Mouse (Mus musculus): ENCODE results near the gene Gm16253.
"Not testable (repeated sequence)": the region's sequence is repeated elsewhere in the genome, so short reads cannot be mapped to it uniquely, and the experiment has no call there.

The Gm16253 gene

DNA sequence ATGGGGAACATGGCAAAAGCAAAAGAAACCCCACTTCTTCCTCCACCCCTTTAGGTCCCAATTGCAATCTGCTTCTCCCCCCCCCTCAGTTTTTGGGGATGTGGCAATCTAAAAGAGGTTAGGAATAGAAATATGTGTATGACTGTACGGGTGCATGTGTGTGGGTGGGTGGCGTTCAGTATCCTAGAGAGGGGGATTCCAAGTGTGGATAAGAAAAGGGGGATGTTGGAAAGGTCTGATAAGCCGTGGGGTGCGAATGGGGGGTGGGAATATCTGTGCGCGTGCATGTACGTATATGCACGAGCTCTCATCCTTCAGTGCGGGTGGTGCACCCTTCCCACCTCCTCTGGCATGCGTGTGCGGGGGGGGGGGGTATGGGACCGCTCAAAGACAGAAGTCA is 20.1 kb downstream of the Gm16253 start:
- no peak for ATAC-seq (ENCODE audit: insufficient number of reproducible peaks, low FRiP score, low TSS enrichment)

DNA sequence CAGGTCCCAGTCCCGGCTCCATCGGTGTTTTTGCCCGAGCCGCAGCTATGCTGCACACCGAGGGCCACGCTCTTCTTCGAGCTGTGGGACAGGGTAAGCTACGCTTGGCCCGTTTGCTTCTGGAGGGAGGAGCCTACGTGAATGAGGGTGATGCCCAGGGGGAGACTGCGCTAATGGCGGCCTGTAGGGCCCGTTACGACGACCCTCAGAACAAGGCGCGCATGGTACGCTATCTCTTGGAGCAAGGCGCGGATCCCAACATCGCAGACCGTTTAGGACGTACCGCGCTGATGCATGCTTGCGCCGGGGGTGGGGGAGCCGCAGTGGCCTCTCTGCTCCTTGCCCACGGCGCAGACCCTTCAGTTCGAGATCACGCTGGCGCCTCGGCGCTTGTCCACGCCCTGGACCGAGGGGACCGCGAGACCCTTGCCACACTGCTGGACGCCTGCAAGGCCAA is 20.7 kb downstream of the Gm16253 start:
- ATAC-seq (ENCODE audit: insufficient number of reproducible peaks, low FRiP score, low TSS enrichment), result no peak

DNA sequence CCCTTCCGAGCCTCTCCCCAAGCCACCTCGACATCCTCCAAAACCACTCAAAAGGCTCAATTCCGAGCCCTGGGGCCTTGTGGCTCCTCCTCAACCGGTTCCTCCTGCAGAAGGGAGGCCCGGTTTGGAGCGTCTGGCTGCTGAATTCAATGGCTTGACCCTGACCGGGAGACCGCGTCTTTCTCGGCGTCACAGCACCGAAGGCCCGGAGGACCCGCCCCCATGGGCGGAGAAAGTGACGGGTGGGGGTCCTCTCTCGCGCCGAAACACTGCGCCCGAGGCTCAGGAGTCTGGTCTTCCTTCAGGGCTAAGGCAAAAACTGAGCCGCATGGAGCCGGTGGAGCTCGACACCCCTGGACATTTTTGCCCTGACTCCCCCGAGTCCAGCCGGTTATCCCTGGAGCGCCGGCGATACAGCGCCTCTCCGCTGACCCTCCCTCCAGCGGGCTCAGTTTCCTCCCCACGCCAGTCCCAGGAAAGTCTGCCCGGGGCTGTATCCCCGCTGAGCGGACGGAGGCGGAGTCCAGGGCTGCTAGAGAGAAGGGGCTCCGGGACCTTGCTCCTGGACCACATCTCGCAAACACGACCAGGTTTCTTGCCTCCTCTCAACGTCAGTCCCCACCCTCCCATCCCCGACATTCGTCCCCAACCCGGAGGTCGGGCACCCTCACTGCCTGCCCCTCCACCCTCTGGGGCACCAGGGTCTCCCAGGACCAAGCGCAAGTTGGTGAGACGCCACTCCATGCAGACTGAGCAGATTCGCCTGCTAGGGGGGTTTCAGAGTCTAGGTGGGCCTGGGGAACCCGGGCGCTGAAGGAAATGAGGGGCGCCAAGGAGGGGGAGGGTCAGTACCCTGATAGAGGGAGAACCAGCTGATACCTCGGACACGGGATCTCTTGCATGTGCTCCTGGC is 21.6 kb downstream of the Gm16253 start:
- no peak for ATAC-seq (ENCODE audit: insufficient number of reproducible peaks, low FRiP score, low TSS enrichment)

DNA sequence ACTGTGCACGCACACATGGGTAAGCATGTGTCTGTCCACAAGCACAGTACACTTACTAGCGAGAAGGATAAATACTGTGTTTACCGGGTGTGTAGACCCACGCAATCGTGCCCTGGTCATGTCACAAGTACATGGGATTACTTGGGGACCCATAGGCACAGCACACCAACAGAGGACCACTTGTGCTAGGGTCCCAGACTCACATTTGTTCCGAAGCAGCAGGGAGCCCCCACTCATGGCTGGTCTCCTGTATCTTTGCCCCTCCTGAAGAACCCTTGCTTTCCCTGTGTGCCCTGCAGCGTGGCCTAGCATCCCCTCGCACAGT is 22.2 kb downstream of the Gm16253 start:
- ATAC-seq (ENCODE audit: insufficient number of reproducible peaks, low FRiP score, low TSS enrichment), result no peak

DNA sequence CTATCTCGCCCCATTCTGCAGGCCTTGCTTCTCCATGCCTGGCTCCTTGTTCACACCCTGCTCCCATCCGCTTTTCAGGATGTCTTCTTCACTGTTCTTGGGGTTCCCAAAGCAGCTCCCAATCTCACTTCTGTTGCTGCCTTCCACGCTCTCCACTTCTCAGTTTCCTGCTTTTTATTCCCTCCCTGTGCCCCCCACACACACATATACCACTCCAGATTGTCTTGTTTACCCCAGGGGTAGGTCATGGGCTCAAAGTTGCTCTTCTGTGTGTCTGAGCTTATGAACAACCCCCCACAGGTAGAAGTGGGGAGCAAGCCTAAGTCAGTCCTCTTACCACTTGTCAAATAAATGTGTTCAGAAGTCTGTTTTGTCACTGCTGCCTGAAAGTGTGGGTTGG is 22.6 kb downstream of the Gm16253 start:
- ATAC-seq (ENCODE audit: insufficient number of reproducible peaks, low FRiP score, low TSS enrichment), result no peak

DNA sequence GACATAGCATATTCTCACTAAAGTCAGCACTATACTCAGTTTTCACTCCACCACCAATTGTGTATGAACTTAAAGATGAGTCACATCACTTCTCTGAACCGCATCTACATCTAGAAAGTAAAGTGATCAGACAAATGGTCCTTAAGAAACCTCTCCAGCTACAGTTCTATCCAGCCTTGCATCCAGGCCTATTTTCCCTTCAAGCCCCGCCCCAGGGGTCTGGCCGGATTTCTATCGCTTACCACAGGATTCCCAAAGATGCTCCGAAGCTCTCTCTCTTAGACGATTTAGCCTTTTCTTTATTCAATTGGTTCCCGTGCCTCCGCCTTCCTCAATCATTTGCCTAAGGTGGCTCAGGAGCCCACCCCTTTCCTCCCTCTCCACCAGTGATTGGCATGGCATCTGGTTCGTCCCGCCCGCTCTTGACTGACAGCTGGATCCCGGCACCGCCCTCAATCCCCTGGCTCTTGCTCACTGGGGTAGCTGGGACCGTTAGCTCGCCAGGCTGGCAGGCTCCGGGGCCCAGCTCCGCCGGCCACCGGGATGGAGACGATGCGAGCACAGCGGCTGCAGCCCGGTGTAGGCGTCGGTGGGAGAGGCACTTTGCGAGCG is 24.0 kb downstream of the Gm16253 start, which contains the start of gene Lix1l:
Lix1l (plus strand) TSS at position 511 of the 612 bp plus-strand sequence.
- ATAC-seq (ENCODE audit: insufficient number of reproducible peaks, low FRiP score, low TSS enrichment), result peak; percentile 81

GRCm38 (mm10) chr3:96601251-96601787 is 24.5 kb downstream of the Gm16253 start:
- ATAC-seq (ENCODE audit: insufficient number of reproducible peaks, low FRiP score, low TSS enrichment), result no peak

DNA sequence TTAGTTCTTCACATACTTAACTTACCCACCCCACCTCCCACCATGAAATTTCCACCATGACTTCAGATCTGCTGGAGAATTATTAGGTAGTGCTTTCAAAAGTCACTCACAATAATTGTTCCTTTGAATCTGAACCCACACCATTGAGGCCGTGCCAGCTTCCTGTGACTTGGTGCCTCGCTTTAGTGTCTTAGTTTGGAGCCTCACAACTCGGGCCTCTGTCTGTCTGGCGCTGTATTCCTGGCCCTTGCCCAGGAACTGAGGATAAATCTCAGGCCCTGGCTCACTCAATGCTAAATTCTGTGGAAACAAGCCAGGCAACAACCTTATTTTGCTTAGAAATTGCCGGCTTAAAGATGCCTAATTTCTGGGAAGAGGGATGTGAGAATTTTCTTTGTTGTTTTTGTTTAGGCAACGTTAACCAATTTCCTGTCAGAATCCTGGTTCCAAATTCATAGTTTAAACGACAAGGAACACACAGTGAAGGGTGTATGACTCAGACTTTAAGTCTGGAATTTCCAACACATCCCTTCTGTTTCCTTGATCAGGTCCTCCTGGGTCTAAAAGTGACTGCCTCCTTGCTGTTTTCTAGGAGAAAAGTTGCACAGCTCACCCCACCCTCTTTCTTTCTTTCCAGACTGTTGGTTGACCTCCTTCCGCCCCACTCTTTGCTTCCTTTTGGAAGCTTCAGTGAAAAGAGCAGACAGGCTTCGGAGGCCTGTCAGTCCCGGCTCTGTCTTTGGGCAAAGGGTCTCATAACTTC is 25.3 kb downstream of the Gm16253 start:
- no peak for ATAC-seq (ENCODE audit: insufficient number of reproducible peaks, low FRiP score, low TSS enrichment)

GRCm38 (mm10) chr3:96602704-96603084 is 25.9 kb downstream of the Gm16253 start:
- no peak for ATAC-seq (ENCODE audit: insufficient number of reproducible peaks, low FRiP score, low TSS enrichment)

DNA sequence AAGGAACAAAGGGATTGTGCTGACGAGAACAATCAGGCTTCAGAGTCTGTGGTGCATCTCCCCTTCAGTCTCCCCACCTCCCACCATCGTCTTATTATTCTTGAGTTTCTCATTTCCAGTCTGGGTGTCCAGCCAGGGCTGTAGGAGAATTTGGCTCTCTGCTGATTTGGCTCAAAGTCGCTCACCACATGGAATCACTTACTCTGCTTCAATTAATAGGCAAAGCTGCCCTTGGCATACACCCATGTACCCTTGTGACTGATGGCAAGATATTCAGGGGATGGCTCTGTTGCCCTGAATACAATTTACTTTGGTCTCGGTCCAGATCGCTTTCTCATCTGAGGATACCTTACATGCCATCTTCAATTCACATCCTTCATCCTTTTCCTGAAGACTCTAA is 26.5 kb downstream of the Gm16253 start:
- ATAC-seq (ENCODE audit: insufficient number of reproducible peaks, low FRiP score, low TSS enrichment), result no peak

GRCm38 (mm10) chr3:96606007-96606406 is 29.2 kb downstream of the Gm16253 start:
- not testable (repeated sequence) for ATAC-seq (ENCODE audit: insufficient number of reproducible peaks, low FRiP score, low TSS enrichment)

DNA sequence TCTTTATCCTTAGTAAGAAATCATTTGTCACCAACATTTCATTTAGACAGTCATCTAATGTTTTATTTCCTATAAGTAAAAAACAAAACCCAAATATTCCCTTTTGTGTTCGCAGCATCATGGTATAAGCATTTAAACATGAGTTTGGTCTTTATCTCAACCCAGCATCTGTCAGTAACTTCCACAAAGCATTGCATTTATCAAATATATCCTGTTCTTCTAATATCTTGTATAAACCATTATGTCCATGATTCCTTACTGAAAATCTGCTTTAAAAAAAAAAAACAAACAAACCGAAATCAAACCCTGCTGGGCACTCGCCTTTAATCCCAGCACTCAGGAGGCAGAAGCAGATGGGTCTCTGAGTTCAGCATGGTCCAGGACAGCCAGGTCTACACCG is 29.8 kb downstream of the Gm16253 start:
- ATAC-seq (ENCODE audit: insufficient number of reproducible peaks, low FRiP score, low TSS enrichment), result no peak

DNA sequence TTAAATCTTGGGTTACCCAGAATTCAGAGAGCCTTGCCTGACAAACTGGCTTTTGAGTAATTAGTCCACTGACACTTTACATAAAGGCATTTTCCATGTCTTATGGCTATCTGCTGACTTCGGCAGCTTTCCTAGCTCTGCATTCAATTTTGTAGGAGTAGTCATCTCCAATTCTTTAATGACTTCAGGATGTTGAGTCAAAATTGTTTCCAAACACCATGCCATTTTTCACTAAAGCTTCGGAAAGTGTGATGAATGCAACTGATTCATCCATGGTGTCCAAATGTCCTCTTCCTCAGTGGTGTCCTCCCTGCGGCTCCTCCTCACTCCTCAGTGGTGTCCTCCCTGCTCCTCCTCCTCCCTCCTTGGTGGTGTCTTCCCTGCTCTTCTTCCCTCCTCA is 41.2 kb downstream of the Gm16253 start:
- ATAC-seq (ENCODE audit: insufficient number of reproducible peaks, low FRiP score, low TSS enrichment), result no peak

DNA sequence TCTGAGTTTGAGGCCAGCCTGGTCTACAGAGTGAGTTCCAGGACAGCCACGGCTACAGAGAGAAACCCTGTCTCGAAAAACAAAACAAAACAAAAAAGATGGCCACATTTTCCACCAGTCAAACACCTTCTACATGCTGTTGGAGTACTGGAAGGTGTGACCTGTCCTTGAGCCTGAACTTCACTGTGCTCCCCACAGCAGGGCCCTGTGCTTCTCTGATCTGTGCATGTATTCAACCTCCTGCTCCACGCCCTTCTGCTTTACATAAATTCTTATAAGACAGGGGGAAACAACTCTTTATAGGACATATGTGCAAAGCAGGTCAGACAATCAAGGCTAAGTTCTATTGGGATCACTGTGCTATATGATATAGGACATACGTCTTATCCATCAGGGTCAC is 46.4 kb downstream of the Gm16253 start:
- ATAC-seq (ENCODE audit: insufficient number of reproducible peaks, low FRiP score, low TSS enrichment), result no peak

GRCm38 (mm10) chr3:96629729-96630600 is 53.2 kb downstream of the Gm16253 start, which contains the start of gene Rbm8a:
Gene Rbm8a (plus strand): TSS chr3:96629933.
- ATAC-seq (ENCODE audit: insufficient number of reproducible peaks, low FRiP score, low TSS enrichment), result peak; percentile 95
